Mouse (Mus musculus) neural tube, embryonic 15.5 days (tissue): ENCODE data around the gene Setd3. TPM values are rescaled to one million over a fixed set of nuclear protein-coding genes. Genes with fewer than 3 reads are reported as not detected.

Source experiments
- ATAC-seq: fragments of 200-750 bp; cut with Nextera tagmentation; 2 replicates; pipeline ENCODE4 v1.8.0; 2017; ENCODE audit warnings: mild to moderate bottlenecking, moderate TSS enrichment, moderate library complexity; ENCODE audit not compliant: low FRiP score
- H3K27ac ChIP-seq: fragments of 300-500 bp; sonication (generic); replicated peaks from 2 replicates; pipeline ENCODE4 v1.5.1; 2015; ENCODE audit warnings: mild to moderate bottlenecking, inconsistent platforms
- H3K27me3 ChIP-seq: fragments of 300-500 bp; sonication (generic); replicated peaks from 2 replicates; pipeline ENCODE4 v1.6.1; 2015; ENCODE audit warnings: inconsistent platforms
- H3K36me3 ChIP-seq: fragments of 300-500 bp; sonication (generic); 2 replicates; pipeline ENCODE4 v1.6.1; 2015; ENCODE audit warnings: inconsistent platforms
- H3K4me1 ChIP-seq: fragments of 300-500 bp; sonication (generic); 2 replicates; pipeline ENCODE4 v1.6.1; 2015; ENCODE audit warnings: inconsistent platforms
- H3K4me2 ChIP-seq: fragments of 300-500 bp; sonication (generic); 2 replicates; pipeline ENCODE4 v1.6.1; 2015; ENCODE audit warnings: inconsistent platforms, mild to moderate bottlenecking, moderate library complexity
- H3K4me3 ChIP-seq: fragments of 300-500 bp; sonication (generic); replicated peaks from 2 replicates; pipeline ENCODE4 v1.5.1; 2015; ENCODE audit warnings: mild to moderate bottlenecking, inconsistent platforms
- H3K9ac ChIP-seq: fragments of 300-500 bp; sonication (generic); replicated peaks from 2 replicates; pipeline ENCODE4 v1.6.1; 2015; ENCODE audit warnings: mild to moderate bottlenecking, inconsistent platforms
- H3K9me3 ChIP-seq: fragments of 300-500 bp; sonication (generic); replicated peaks from 2 replicates; pipeline ENCODE4 v1.6.1; 2016; ENCODE audit warnings: inconsistent platforms
- WGBS: fragments of 180-500 bp; shearing (Covaris S2); methylation state at CpG from one replicate; pipeline ENCODE4 v1.1.7; 2015; ENCODE audit warnings: mixed read lengths; 5-methylcytosine and 5-hydroxymethylcytosine counted together
- polyA plus RNA-seq: library from polyadenylated mRNA; unstranded; fragments of >200 nt; fragmentation: Nextera tagmentation; extraction: Ambion mirVana; gene quantifications from 2 replicates; pipeline ENCODE4 v1.2.1, GENCODE M21; 2015

Setd3 gene
- polyA plus RNA-seq, 1 experiment from 2014 or later: 98.3 TPM

GRCm38 (mm10) chr12:108200094-108200493, 21.0 kb upstream of the Setd3 start:
- Histone ChIP-seq H3K9ac (no peak overlapping the region), H3K4me2 (no peak overlapping the region), H3K36me3 (peaks cover 84% of the 10 kb centered on the region), H3K4me3 (no peak overlapping the region), H3K4me1 (no peaks in the 10 kb centered on the region), H3K27ac (no peak overlapping the region), H3K27me3 (no peaks in the 10 kb centered on the region), H3K9me3 (no peaks in the 10 kb centered on the region)
- ATAC-seq: no peak
- WGBS: 83% methylated on average over 1 of the region's 1 CpGs

- WGBS: 87% methylated on average over 4 of the region's 4 CpGs
- peaks cover 90% of the 10 kb centered on the region for H3K36me3 ChIP-seq
- no peaks in the 10 kb centered on the region for H3K4me1 ChIP-seq
Measured at GRCm38 (mm10) chr12:108198447-108198846, 19.3 kb upstream of the Setd3 start.

GRCm38 (mm10) chr12:108195761-108196160, 16.6 kb upstream of the Setd3 start:
- no peak overlapping the region for H3K4me3 ChIP-seq
- H3K36me3 ChIP-seq: peaks cover 93% of the 10 kb centered on the region
- 96% methylated on average over 11 of the region's 11 CpGs for WGBS

More at GRCm38 (mm10) chr12:108198447-108198846, 19.3 kb upstream of the Setd3 start:
- no peaks in the 10 kb centered on the region for H3K9me3 ChIP-seq
- H3K27me3 ChIP-seq: no peaks in the 10 kb centered on the region
- H3K4me2 ChIP-seq: no peak overlapping the region
- no peak overlapping the region for H3K4me3 ChIP-seq
- no peak for ATAC-seq
- no peak overlapping the region for H3K9ac ChIP-seq
- no peak overlapping the region for H3K27ac ChIP-seq

GRCm38 (mm10) chr12:108193878-108194277, 14.8 kb upstream of the Setd3 start:
- Histone ChIP-seq H3K4me3 (no peak overlapping the region), H3K4me1 (no peaks in the 10 kb centered on the region), H3K36me3 (peaks cover 91% of the 10 kb centered on the region), H3K9ac (no peak overlapping the region), H3K4me2 (no peak overlapping the region), H3K27me3 (no peaks in the 10 kb centered on the region), H3K27ac (no peak overlapping the region), H3K9me3 (no peaks in the 10 kb centered on the region)
- ATAC-seq: no peak
- 88% methylated on average over 5 of the region's 5 CpGs for WGBS

More at GRCm38 (mm10) chr12:108195761-108196160, 16.6 kb upstream of the Setd3 start:
- ATAC-seq: no peak
- no peaks in the 10 kb centered on the region for H3K9me3 ChIP-seq
- H3K4me1 ChIP-seq: no peaks in the 10 kb centered on the region
- H3K4me2 ChIP-seq: no peak overlapping the region
- H3K27ac ChIP-seq: no peak overlapping the region
- no peak overlapping the region for H3K9ac ChIP-seq
- no peaks in the 10 kb centered on the region for H3K27me3 ChIP-seq

GRCm38 (mm10) chr12:108187541-108188091, 8.5 kb upstream of the Setd3 start:
- WGBS: 92% methylated on average over 6 of the region's 6 CpGs
- no peak for ATAC-seq
- peaks cover 69% of the 10 kb centered on the region for H3K36me3 ChIP-seq
- H3K4me3 ChIP-seq: no peak overlapping the region
- H3K9ac ChIP-seq: no peak overlapping the region
- no peak overlapping the region for H3K4me2 ChIP-seq
- no peaks in the 10 kb centered on the region for H3K9me3 ChIP-seq
- H3K27me3 ChIP-seq: no peaks in the 10 kb centered on the region
- H3K4me1 ChIP-seq: no peaks in the 10 kb centered on the region
- no peak overlapping the region for H3K27ac ChIP-seq

GRCm38 (mm10) chr12:108181716-108182115, 2.6 kb upstream of the Setd3 start:
- Histone ChIP-seq H3K9ac (no peak overlapping the region), H3K27me3 (no peaks in the 10 kb centered on the region), H3K9me3 (no peaks in the 10 kb centered on the region), H3K4me3 (no peak overlapping the region), H3K4me1 (peaks cover 25% of the 10 kb centered on the region), H3K4me2 (no peak overlapping the region), H3K36me3 (peaks cover 26% of the 10 kb centered on the region), H3K27ac (no peak overlapping the region)
- WGBS: 96% methylated on average over 6 of the region's 6 CpGs
- no peak for ATAC-seq

GRCm38 (mm10) chr12:108179321-108180266, 480 bp upstream of the Setd3 start, which contains the start of gene Ccnk:
Gene Ccnk (plus strand): TSS chr12:108179579.
- H3K4me1 ChIP-seq: peaks cover 31% of the 10 kb centered on the region
- under 1% methylated on average over 80 of the region's 82 CpGs for WGBS
- H3K36me3 ChIP-seq: peaks cover 15% of the 10 kb centered on the region
- peak within 1 kb of the TSS; percentile 91 for H3K9ac ChIP-seq
- H3K4me2 ChIP-seq: peak within 1 kb of the TSS; percentile 89
- H3K27ac ChIP-seq: peak within 1 kb of the TSS; percentile 86
- H3K9me3 ChIP-seq: no peaks in the 10 kb centered on the region
- H3K4me3 ChIP-seq: peak within 1 kb of the TSS; percentile 80
- H3K27me3 ChIP-seq: no peaks in the 10 kb centered on the region
- peak; percentile 98 for ATAC-seq

GRCm38 (mm10) chr12:108178331-108179245, 526 bp downstream of the Setd3 start:
- Histone ChIP-seq H3K4me1 (peaks cover 31% of the 10 kb centered on the region), H3K4me3 (peak overlapping the region; percentile 80), H3K9me3 (no peaks in the 10 kb centered on the region), H3K4me2 (peak overlapping the region; percentile 73), H3K36me3 (peaks cover 10% of the 10 kb centered on the region), H3K9ac (peak overlapping the region; percentile 88), H3K27me3 (no peaks in the 10 kb centered on the region), H3K27ac (peak overlapping the region; percentile 86)
- peak; percentile 49 for ATAC-seq
- under 1% methylated on average over 77 of the region's 103 CpGs for WGBS

GRCm38 (mm10) chr12:108176366-108176765, 2.7 kb downstream of the Setd3 start:
- 82% methylated on average over 3 of the region's 3 CpGs for WGBS
- no peak overlapping the region for H3K4me3 ChIP-seq
- no peaks in the 10 kb centered on the region for H3K27me3 ChIP-seq
- peaks cover 39% of the 10 kb centered on the region for H3K4me1 ChIP-seq
- no peaks in the 10 kb centered on the region for H3K36me3 ChIP-seq
- H3K4me2 ChIP-seq: no peak overlapping the region
- H3K9ac ChIP-seq: 0 out of 2 replicates have a peak overlapping the region, but pooled peaks have one; percentile 3
- ATAC-seq: no peak
- H3K9me3 ChIP-seq: no peaks in the 10 kb centered on the region
- H3K27ac ChIP-seq: no peak overlapping the region

- 73% methylated on average over 8 of the region's 8 CpGs for WGBS
Measured at GRCm38 (mm10) chr12:108174606-108175505, 4.3 kb downstream of the Setd3 start.

More at GRCm38 (mm10) chr12:108174606-108175505, 4.3 kb downstream of the Setd3 start:
- Histone ChIP-seq H3K4me3 (no peak overlapping the region), H3K4me2 (no peak overlapping the region), H3K27me3 (no peaks in the 10 kb centered on the region), H3K4me1 (peaks cover 35% of the 10 kb centered on the region), H3K27ac (no peak overlapping the region), H3K9me3 (no peaks in the 10 kb centered on the region), H3K36me3 (no peaks in the 10 kb centered on the region), H3K9ac (no peak overlapping the region)
- ATAC-seq: no peak
